Mouse (Mus musculus): Measurements from ENCODE around the gene Pard6b. TPM values are rescaled to one million over a fixed set of nuclear protein-coding genes. Genes with fewer than 3 reads are reported as not detected.

Gene Pard6b
- polyA plus RNA-seq, 1 experiment from 2014 or later, result 11.4 TPM

GRCm38 (mm10) chr2:168120906-168121305, 40.1 kb downstream of the Pard6b start:
- H3K27ac ChIP-seq, result no peak overlapping the region
- H3K36me3 ChIP-seq (replicated peaks), result no peaks in the 10 kb centered on the region
- H3K9me3 ChIP-seq, result no peaks in the 10 kb centered on the region
- 88% methylated on average over 4 of the region's 4 CpGs for WGBS
- H3K4me2 ChIP-seq, result no peak overlapping the region
- H3K27me3 ChIP-seq, result peaks cover 16% of the 10 kb centered on the region
- H3K4me3 ChIP-seq (replicated peaks), result no peak overlapping the region
- H3K4me1 ChIP-seq, result peaks cover 21% of the 10 kb centered on the region
- H3K9ac ChIP-seq, result no peak overlapping the region
- ATAC-seq (ENCODE audit: low FRiP score), result no peak

GRCm38 (mm10) chr2:168123652-168124051, 42.8 kb downstream of the Pard6b start:
- WGBS, result 87% methylated on average over 6 of the region's 6 CpGs
- Histone ChIP-seq H3K4me2 (no peak overlapping the region), H3K4me3 (replicated peaks) (no peak overlapping the region), H3K9me3 (no peaks in the 10 kb centered on the region), H3K9ac (no peak overlapping the region), H3K4me1 (peaks cover 25% of the 10 kb centered on the region), H3K27ac (no peak overlapping the region), H3K27me3 (peaks cover 4% of the 10 kb centered on the region; the same call in 1 of the 2 replicates), H3K36me3 (replicated peaks) (no peaks in the 10 kb centered on the region)
- ATAC-seq (ENCODE audit: low FRiP score), result no peak

GRCm38 (mm10) chr2:168125288-168126089, 44.7 kb downstream of the Pard6b start:
- peak; percentile 33; the same call in 1 of the 2 replicates for ATAC-seq (ENCODE audit: low FRiP score)
- Histone ChIP-seq H3K4me3 (replicated peaks) (no peak overlapping the region), H3K4me2 (no peak overlapping the region), H3K36me3 (replicated peaks) (no peaks in the 10 kb centered on the region), H3K27me3 (no peaks in the 10 kb centered on the region; the same call in 1 of the 2 replicates), H3K9me3 (no peaks in the 10 kb centered on the region), H3K9ac (no peak overlapping the region), H3K27ac (no peak overlapping the region), H3K4me1 (peaks cover 26% of the 10 kb centered on the region)
- WGBS, result 22% methylated on average over 11 of the region's 11 CpGs

- Histone ChIP-seq H3K9me3 (no peaks in the 10 kb centered on the region), H3K4me3 (replicated peaks) (no peak overlapping the region; the same call in 1 of the 2 replicates)
These were observed 47.0 kb downstream of the Pard6b start for GRCm38 (mm10) chr2:168127767-168128166.

GRCm38 (mm10) chr2:168128211-168128859, 47.5 kb downstream of the Pard6b start:
- peak; percentile 82 for ATAC-seq (ENCODE audit: low FRiP score)
- Histone ChIP-seq H3K27ac (peak overlapping the region; percentile 59; the same call in 1 of the 2 replicates), H3K4me2 (peak overlapping the region; percentile 22; the same call in 1 of the 2 replicates), H3K27me3 (no peaks in the 10 kb centered on the region; the same call in 1 of the 2 replicates), H3K4me3 (replicated peaks) (no peak overlapping the region; the same call in 1 of the 2 replicates), H3K9ac (no peak overlapping the region), H3K9me3 (no peaks in the 10 kb centered on the region), H3K4me1 (peaks cover 26% of the 10 kb centered on the region), H3K36me3 (replicated peaks) (no peaks in the 10 kb centered on the region)
- WGBS, result 17% methylated on average over 14 of the region's 14 CpGs

More at GRCm38 (mm10) chr2:168127767-168128166, 47.0 kb downstream of the Pard6b start:
- no peaks in the 10 kb centered on the region; the same call in 1 of the 2 replicates for H3K27me3 ChIP-seq
- H3K4me1 ChIP-seq, result peaks cover 26% of the 10 kb centered on the region
- H3K9ac ChIP-seq, result no peak overlapping the region
- 0 out of 2 replicates have a peak, but pooled peaks have one; percentile 21 for ATAC-seq (ENCODE audit: low FRiP score)
- peak overlapping the region; percentile 59; the same call in 1 of the 2 replicates for H3K27ac ChIP-seq
- WGBS, result 77% methylated on average over 14 of the region's 14 CpGs
- no peak overlapping the region for H3K4me2 ChIP-seq
- no peaks in the 10 kb centered on the region for H3K36me3 ChIP-seq (replicated peaks)

GRCm38 (mm10) chr2:168130046-168130445, 49.2 kb downstream of the Pard6b start:
- no peak for ATAC-seq (ENCODE audit: low FRiP score)

GRCm38 (mm10) chr2:168137161-168137560, 56.4 kb downstream of the Pard6b start:
- Histone ChIP-seq H3K27ac (0 out of 2 replicates have a peak overlapping the region, but pooled peaks have one; percentile 13), H3K27me3 (0 out of 2 replicates have a peak, but pooled peaks cover 6% of the 10 kb centered on the region), H3K4me1 (no peaks in the 10 kb centered on the region), H3K9ac (no peak overlapping the region), H3K9me3 (no peaks in the 10 kb centered on the region), H3K4me3 (replicated peaks) (no peak overlapping the region), H3K36me3 (replicated peaks) (no peaks in the 10 kb centered on the region), H3K4me2 (no peak overlapping the region)
- 74% methylated on average over 15 of the region's 15 CpGs for WGBS
- ATAC-seq (ENCODE audit: low FRiP score), result no peak

More at GRCm38 (mm10) chr2:168130046-168130445, 49.2 kb downstream of the Pard6b start:
- H3K36me3 ChIP-seq (replicated peaks), result no peaks in the 10 kb centered on the region
- no peak overlapping the region for H3K4me3 ChIP-seq (replicated peaks)
- H3K27me3 ChIP-seq, result 0 out of 2 replicates have a peak, but pooled peaks cover 5% of the 10 kb centered on the region
- H3K9ac ChIP-seq, result no peak overlapping the region
- no peak overlapping the region for H3K4me2 ChIP-seq
- H3K9me3 ChIP-seq, result no peaks in the 10 kb centered on the region
- 94% methylated on average over 3 of the region's 3 CpGs for WGBS
- H3K27ac ChIP-seq, result no peak overlapping the region
- peaks cover 19% of the 10 kb centered on the region for H3K4me1 ChIP-seq

- no peak overlapping the region for H3K4me2 ChIP-seq
- no peak overlapping the region for H3K4me3 ChIP-seq (replicated peaks)
- no peaks in the 10 kb centered on the region for H3K27me3 ChIP-seq
- H3K9ac ChIP-seq, result no peak overlapping the region
- H3K27ac ChIP-seq, result no peak overlapping the region
- peaks cover 6% of the 10 kb centered on the region for H3K4me1 ChIP-seq
- H3K36me3 ChIP-seq (replicated peaks), result no peaks in the 10 kb centered on the region
- H3K9me3 ChIP-seq, result no peaks in the 10 kb centered on the region
- WGBS, result 41% methylated on average over 5 of the region's 5 CpGs
- no peak for ATAC-seq (ENCODE audit: low FRiP score)
These were observed 63.0 kb downstream of the Pard6b start for GRCm38 (mm10) chr2:168143794-168144193.

- WGBS, result 86% methylated on average over 2 of the region's 2 CpGs
- peaks cover 6% of the 10 kb centered on the region for H3K4me1 ChIP-seq
- no peaks in the 10 kb centered on the region for H3K9me3 ChIP-seq
- no peak overlapping the region for H3K9ac ChIP-seq
- ATAC-seq (ENCODE audit: low FRiP score), result no peak
- no peak overlapping the region for H3K4me2 ChIP-seq
- no peak overlapping the region for H3K27ac ChIP-seq
- no peak overlapping the region for H3K4me3 ChIP-seq (replicated peaks)
- no peaks in the 10 kb centered on the region for H3K36me3 ChIP-seq (replicated peaks)
- no peaks in the 10 kb centered on the region for H3K27me3 ChIP-seq
These were observed 64.6 kb downstream of the Pard6b start for GRCm38 (mm10) chr2:168145437-168145836.

- Histone ChIP-seq H3K27ac (no peak overlapping the region), H3K27me3 (no peaks in the 10 kb centered on the region), H3K4me2 (no peak overlapping the region), H3K9ac (no peak overlapping the region), H3K4me3 (replicated peaks) (no peak overlapping the region), H3K4me1 (peaks cover 6% of the 10 kb centered on the region), H3K36me3 (replicated peaks) (no peaks in the 10 kb centered on the region), H3K9me3 (no peaks in the 10 kb centered on the region)
- no peak for ATAC-seq (ENCODE audit: low FRiP score)
- WGBS, result 74% methylated on average over 22 of the region's 22 CpGs
These were observed 67.1 kb downstream of the Pard6b start for GRCm38 (mm10) chr2:168147722-168148432.

GRCm38 (mm10) chr2:168149241-168149640, 68.4 kb downstream of the Pard6b start:
- ATAC-seq (ENCODE audit: low FRiP score), result no peak
- Histone ChIP-seq H3K4me2 (no peak overlapping the region), H3K4me3 (replicated peaks) (no peak overlapping the region), H3K4me1 (peaks cover 5% of the 10 kb centered on the region), H3K36me3 (replicated peaks) (no peaks in the 10 kb centered on the region), H3K27me3 (no peaks in the 10 kb centered on the region), H3K9ac (no peak overlapping the region), H3K9me3 (no peaks in the 10 kb centered on the region), H3K27ac (no peak overlapping the region)
- WGBS, result 90% methylated on average over 8 of the region's 8 CpGs
